Mouse (Mus musculus): Measurements from ENCODE around the gene Fcgr4.
"Not testable (repeated sequence)": the region's sequence is repeated elsewhere in the genome, so short reads cannot be mapped to it uniquely, and the experiment has no call there.

The Fcgr4 gene

DNA sequence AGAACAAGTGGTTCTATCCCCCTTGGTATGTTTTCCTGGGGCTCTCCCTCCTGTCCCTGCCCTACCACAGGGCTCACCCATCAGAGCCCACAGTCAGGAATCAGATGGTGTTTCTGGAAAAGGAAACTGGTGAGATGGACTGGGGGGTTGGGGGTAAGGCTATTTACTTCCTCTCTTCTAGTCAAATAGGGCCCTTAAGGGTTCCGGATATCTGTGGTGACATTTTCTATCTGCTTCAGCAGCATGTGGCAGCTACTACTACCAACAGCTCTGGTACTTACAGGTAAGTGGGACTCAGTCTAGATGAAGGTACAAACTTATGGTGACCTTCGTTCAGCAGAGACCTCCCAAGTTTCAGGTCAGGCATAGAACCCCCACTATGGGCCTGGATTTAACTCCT is at the start of gene Fcgr4:
TSS of gene Fcgr4 (plus strand) at position 184 of the 400 bp plus-strand sequence.
- DNase-seq (ENCODE audit: low spot score) = no peak

DNA sequence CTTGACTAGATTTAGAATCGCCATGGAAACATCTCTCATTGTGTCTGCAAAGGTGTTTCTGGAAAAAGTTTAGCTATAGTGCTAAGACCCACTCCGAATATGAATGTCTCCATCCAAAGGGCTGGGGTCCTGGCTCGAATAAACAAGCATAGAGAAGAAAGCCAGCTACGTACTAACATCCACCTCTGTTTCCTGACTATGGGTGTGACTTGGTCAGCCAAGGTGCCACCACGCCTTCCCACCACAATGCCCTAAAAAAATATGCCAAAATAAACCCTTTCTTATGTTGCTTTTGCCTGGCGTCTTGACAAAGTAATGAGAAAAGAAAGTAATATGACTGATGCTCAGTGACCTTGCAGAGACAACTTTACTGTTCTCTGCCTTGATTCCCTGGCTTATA is 46.2 kb upstream of the Fcgr4 start:
- DNase-seq (ENCODE audit: low spot score) = no peak

DNA sequence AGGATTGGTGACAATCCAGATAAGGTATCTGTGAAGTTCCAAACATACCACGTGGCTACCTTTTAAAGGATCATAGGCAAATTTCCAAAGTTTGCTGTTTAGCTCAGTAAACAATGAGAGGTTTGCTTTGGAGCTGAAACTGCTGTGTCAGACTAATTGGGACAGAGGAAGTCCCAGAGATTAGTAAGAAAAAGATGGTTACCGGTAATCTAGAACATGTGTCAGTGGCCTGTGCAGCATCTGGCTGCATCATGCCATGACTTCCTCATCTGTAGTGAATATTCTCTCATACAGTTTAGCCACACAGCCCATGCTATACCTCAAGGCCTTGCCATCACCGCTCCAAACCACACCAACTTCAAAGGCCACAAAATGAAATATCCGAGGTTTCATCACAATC is 45.8 kb upstream of the Fcgr4 start:
- DNase-seq (ENCODE audit: low spot score) = no peak

DNA sequence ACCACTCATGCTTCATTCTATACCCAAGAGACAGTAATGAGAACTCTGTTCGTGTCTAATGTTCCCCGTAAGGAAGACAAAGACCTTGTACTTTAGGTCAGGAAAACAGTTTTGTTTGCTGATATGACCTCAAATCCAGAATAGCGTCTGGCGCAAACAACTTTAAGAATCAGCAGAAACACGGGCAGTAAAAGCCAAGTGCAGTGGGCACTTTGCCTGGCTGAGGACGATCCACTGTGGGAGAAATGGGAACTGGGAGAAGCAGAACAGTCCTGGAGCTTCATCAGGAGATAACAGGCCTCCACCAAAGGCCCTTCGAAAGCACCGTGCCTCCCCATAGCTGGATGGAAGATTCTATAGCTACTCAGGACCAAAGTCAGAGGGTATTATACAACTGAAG is 44.5 kb upstream of the Fcgr4 start:
- DNase-seq (ENCODE audit: low spot score) = peak; percentile 40

DNA sequence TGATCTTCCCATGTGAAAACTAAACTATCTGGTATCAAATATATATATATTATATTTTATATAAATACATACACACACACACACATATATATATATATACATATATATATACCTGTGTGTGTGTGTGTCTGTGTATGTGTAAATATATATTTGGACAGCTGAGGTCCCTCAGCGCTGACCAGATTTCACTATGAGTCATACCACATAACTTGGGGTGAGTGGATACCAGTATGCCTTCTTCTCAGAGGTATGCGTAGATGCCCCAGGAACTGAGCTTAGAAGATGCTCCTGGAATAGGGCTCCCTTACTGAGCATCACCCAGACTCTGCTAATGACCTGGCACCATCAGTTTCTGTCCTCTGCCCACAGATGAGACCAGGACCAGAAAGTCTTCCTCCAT is 44.0 kb upstream of the Fcgr4 start:
- no peak for DNase-seq (ENCODE audit: low spot score)

DNA sequence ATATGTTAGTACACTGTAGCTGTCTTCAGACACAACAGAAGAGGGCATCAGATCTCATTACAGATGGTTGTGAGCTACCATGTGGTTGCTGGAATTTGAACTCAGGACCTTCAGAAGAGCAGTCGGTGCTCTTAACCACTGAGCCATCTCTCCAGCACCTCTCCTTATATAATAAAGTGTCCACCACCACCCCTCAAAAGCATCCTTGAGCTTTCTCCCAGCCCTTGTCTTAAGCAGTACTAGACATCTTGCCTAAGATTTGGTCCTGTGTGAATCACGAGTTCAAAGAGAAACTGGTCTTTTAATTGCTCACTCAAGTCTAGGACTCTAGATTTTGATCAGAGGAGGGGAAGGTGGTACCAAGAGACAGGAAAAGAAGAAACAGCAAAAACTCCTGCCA is 43.4 kb upstream of the Fcgr4 start:
- not testable (repeated sequence) for DNase-seq (ENCODE audit: low spot score)

DNA sequence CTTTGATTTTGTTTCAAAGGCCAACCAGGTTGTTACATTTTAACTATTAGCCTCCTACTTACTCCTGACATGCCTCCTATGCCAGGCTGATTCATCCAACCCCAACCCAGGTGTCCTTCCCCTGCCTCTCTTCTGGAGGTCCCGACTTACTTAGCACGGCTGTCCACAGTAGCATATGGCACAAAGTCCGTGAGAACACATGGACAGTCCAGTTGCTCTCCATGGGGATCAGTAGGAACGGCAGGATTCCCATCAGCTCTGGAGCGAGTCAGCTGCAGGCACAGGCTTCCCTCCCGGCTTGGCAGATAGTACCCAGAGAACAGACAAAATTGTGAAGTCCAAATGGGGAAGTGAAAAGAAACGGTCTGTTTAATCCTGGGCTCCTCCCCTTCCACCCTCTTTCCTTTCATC is 43.0 kb upstream of the Fcgr4 start:
- no peak for DNase-seq (ENCODE audit: low spot score)

DNA sequence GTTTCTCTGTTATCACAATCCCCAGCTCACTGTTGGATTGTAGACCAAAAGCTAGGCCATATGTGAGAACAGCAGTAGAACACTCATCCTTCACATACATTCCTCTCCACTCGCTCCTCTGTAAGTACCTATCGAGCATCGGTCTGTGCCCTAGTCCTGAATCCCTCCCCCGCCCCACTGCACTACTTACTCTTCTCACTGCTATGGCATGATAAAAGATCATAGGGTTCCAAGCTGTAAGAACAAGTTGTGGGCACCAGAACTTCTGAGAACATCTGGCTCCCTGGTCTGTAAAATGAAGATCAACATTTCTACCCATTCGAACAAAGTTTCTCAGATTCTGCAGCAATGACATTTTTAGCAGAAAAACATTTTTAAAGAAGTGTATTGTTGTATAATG is 42.3 kb upstream of the Fcgr4 start, which contains the start of gene Fcgr2b:
TSS of gene Fcgr2b (minus strand) at position 101 of the 400 bp plus-strand sequence.
- DNase-seq (ENCODE audit: low spot score) = no peak

DNA sequence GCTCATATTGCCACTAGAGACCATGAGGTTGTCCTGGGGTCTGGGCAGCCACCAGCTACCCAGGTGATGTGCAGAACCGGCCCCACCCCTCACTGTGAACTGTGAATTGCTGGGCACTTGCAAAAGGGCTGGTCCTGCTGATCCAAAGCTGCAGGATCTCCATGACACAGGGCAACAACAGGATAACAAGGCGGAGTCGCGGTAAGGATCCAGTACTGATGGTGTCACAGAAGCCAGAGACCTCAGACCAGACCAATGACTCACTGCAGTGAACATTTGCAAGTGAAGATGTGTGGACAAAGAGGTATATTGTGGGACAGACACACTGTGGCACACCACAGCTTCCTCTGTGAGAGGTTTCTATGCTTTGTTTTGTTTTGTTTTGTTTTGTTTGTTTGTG is 40.1 kb upstream of the Fcgr4 start:
- DNase-seq (ENCODE audit: low spot score) = no peak

DNA sequence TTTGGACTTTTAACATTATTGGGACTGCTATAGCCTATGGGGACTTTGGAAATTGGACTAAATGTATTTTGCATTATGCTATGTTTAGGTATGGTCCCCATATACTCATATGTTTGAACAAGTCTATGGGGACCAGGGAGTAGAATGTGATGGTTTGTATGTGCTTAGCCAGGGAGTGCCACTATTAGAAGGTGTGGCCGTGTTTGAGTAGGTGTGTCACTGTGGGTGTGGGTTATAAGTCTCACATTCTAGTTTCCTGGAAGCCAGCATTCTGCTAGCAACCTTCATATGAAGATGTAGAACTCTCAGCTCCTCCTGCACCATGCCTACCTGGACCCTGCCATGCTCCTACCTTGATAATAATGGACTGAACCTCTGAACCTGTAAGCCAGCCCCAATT is 37.0 kb upstream of the Fcgr4 start:
- DNase-seq (ENCODE audit: low spot score) = not testable (repeated sequence)

DNA sequence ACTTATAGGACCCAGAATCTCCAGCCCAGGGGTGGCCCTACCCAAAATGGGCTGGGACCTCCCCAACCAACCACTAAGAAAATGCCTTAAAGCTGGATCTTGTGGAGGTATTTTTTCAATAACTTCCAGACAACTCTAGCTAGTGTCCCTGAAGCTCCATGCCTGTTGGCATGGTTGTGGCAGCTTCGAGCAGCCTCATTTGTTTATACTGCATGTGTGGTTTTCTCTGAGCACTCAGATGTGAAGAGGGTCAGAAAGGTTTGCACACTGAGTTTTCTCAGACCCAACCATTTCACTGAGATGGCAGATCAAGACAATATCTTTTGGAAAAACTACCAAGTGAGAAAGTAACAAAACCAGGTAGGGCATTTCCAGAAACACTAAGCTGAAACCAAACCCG is 36.4 kb upstream of the Fcgr4 start:
- DNase-seq (ENCODE audit: low spot score) = no peak

DNA sequence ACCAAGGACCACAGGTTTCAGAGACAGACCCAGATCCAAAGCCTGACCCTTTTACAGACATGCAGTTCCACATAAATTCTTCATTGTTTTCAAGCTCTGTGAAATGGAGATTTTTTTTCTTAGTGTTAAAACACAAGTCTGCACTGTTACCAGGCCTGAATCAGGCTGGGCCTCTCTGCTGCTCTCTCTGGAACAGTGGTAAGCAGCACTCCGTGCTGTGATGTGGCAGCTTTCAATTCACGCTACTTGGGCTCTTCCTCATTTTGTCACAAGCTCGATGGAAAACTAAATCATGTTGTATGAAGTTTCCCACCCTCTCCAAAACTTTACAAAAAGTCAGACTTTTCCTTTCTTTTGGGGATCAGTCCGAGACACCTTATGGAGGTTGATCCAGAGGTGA is 35.7 kb upstream of the Fcgr4 start:
- no peak for DNase-seq (ENCODE audit: low spot score)

DNA sequence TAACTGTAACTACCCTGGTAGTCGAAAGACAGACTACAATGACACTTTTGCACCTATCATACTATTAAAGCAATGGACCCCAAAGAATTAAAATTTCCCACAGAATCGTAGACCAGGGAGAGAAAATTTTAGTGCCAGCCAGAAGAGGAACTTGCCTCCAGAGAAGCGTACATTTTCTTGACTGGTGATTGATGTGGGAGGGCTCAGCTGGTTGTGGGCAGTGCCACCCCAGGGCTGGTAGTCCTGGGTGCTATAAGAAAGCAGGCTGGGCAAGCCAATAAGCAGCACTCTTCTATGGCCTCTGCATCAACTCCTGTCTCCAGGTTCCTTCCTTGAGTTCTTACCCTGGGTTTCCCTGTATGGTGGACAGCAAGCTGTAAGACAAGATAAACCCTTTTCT is 33.6 kb upstream of the Fcgr4 start:
- no peak for DNase-seq (ENCODE audit: low spot score)

DNA sequence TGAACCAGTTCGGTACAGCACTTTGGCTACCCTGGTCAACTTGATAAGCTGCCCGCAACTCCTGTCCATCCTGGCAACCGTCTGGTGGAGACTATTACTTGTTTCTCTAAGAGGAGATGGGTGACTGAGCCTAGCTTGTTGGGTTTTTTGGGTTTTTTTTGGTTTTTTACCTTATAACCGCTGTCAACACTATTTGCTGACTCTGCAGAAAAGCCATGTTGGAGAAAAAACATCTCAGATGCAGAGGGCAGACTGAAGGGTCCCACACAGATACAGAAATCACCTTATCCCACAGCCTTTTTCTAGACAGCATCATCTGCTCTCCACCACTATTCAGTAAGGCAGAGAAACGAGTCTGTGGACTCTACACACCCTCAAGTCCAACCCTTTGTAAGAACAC is 32.9 kb upstream of the Fcgr4 start:
- no peak for DNase-seq (ENCODE audit: low spot score)

DNA sequence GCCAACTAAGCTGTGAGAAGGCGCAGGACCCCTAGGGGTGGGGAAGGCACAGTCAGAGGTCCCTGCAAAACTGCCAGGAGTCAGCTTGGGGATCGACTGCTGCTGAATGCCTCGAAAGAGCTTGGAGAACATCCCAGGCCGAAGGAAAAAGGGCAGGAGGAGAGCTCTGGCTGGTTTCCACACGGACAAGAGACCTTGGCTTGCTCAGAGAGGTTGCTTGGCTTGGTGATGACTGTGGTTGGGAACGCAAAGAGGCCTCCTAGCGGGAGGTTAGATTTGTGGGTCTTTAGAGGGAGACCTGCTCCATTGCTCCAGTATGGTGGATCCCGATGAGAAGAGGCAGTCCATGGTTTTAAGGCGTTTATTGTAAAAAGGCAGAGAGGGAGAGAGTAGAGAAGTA is 29.1 kb upstream of the Fcgr4 start:
- no peak for DNase-seq (ENCODE audit: low spot score)

DNA sequence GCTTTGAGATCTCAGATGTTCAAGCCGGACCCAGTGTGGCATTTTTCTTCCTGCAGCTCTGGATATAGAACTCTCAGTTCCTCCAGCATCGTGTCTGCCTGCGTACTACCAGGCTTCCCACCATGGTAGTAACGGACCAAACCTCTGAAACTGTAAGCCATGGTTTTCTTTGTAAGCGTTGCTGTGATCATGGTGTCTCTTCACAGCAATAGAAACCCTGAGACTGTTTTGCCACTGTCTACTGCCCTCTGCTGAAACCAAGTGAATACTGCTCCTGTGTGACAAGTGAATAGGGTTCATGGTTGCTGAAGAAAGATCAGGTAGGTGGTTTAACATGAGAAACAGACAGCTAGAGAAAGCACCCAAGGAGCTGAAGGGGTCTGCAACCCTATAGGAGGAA is 26.2 kb upstream of the Fcgr4 start:
- no peak for DNase-seq (ENCODE audit: low spot score)

DNA sequence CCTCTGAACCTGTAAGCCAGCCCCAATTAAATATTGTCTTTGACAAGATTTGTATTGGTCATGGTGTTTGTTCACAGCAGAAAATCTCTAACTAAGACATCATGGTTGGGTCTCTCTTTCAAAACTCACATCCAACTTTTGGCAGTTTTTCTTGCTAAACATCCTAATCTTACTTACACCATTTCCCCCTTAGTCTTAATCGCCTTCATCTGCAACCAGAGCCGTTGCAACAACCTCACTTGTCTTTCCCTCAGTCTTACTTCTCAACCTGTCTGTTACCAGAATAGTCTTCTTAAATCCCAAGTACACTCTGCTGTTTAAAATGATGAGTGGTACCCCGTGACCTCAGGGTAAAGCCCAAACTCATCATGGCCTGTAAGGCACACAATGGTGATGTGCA is 22.7 kb upstream of the Fcgr4 start:
- no peak for DNase-seq (ENCODE audit: low spot score)

DNA sequence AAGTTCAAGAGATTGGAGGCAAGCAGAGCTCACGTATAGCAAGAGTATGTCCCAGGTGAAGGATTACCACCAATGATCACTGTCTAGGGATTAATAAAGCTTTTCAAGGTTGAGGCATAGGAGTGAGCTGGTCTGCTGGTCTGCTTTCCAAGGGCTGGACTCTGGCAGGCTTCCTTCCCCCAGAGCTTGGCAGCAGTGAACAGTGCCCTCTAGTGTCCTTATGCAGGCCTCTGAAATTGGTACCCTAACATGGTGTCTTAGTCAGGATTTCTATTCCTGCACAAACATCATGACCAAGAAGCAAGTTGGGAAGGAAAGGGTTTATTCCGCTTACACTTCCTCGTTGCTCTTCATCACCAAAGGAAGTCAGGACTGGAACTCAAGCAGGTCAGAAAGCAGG is 22.0 kb upstream of the Fcgr4 start:
- peak; percentile 59 for DNase-seq (ENCODE audit: low spot score)

DNA sequence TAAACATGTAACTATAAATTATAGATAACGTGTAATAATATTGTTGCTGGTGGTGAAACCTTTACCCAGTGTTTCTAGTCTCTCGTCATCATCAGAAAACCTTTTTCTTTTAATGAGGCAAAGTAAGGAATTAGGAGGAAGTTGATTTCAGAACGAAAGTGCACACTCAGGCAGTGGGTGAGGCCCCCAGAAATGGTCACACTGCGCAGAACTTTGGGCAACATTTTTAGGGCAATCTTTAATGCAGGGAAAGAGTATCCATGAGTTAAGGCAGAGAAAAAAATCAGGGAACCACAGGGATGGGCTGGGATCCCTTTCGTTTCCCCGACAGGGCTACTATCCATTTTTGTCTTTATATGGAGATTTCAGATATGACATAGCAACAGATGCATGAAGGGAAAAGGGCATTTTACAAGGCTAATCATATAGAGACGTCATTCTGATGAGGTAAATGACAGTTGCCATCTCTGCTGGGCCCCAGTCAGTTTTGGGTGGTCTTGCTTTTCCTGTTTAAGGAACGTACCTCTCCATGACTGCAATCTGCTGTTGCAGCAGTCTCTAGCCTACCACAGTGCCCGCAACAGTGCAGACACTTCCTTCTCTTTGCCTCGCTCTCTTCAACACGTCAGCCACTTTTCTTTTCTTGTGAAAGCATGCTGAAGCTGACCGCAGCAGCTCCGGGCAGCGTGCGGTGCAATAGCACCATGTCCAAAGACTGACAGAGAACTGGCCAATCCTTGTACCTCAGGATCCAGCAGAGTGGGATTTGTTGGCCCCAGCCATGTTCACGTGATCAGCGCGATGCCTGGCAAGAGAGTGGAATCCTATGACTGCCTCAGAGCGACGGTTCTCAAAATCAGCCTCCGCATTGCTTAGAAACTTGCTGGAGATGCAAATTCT is 20.7 kb upstream of the Fcgr4 start:
- DNase-seq (ENCODE audit: low spot score) = peak; percentile 35

DNA sequence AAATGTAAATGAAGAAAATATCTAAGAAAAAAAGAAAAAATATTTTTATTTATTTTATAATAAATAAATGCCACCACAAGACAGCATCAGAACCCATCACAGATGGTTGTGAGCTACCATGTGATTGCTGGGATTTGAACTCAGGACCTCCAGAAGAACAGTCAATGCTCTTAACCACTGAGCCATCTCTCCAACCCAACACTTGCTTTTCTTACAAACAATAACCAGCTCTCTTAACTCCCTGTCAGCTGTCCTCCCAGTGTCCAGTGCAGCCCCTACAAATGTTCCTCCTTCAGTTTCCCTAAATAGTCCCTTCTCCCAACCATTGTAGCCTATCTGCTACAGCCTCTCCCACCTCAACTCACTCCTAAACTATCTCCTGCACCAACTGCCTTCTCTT is 18.9 kb upstream of the Fcgr4 start:
- DNase-seq (ENCODE audit: low spot score) = no peak

DNA sequence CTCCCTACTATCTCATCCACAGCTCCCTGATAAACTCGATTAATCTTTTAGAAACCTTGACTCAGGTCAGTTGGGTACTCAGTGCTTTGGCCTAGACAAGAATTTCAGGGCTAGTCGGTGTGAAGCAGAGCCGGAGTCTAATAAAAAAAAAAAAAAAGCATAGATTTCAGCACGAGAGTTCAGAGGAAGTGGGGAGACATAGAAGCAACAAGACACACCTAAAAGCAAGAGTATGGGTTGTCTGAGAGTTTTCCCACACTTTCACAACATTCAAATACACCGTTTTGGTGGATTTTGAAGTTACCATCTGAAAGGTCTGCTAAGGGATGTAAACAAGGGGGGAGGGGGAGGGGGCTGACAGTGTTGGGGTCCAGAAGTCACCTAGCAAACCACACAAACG is 13.6 kb upstream of the Fcgr4 start:
- no peak for DNase-seq (ENCODE audit: low spot score)

DNA sequence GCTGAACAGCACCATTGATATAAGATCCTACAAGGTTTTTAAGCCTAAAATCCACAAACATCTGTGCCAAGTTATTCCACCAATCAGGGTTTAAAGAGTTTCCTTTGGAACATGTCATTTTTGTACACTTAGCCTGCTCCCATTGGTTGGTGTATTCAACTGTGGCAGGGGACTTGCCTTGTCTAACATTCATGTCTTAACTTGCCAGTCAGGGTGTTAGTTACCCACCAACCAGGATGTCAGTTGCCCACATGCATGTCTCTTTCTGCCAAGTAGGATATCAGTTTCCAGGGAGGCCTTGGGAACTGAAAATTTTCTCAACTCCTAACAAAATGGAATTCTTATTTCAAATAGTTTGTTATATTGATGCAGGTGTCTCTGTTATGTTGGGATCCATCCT is 13.1 kb upstream of the Fcgr4 start:
- DNase-seq (ENCODE audit: low spot score) = no peak

DNA sequence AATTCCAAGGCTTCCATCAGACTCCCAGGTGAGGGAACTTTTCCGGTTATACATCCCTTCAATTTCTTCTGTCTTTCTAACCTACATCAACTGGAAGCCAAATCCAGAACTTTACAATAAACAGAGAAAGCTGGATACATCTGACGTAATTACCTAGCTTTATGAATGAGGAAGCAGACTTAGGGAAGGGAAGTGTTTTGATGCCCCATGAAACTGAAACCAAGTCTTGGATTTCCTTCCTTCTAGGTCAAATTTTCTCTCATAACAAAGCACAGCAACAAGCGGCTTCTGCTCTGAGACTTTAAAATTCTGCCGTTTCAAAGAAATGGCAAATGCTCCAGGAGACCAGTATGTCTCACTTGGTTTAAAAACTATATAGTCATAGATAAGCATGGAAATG is 12.4 kb upstream of the Fcgr4 start:
- DNase-seq (ENCODE audit: low spot score) = no peak

DNA sequence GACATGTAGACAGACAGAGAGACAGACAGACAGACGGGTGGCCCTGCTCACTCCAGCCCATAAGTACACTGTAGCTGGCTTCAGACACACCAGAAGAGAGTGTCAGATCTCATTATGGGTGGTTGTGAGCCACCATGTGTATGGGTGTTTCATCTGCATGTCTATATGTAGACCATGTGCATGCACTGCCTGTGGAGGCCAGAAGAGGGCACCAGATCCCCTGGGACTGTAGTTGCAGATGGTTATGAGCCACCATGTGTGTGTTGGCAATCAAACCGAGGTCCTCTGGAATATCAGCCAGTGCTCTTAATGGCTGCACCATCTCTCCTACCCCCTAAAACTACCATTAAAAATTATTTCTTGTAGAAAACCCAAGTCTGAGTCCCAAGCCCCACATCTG is 11.8 kb upstream of the Fcgr4 start:
- DNase-seq (ENCODE audit: low spot score) = no peak
